Mouse (Mus musculus): Measurements from ENCODE around the gene Rnf43.

DNA sequence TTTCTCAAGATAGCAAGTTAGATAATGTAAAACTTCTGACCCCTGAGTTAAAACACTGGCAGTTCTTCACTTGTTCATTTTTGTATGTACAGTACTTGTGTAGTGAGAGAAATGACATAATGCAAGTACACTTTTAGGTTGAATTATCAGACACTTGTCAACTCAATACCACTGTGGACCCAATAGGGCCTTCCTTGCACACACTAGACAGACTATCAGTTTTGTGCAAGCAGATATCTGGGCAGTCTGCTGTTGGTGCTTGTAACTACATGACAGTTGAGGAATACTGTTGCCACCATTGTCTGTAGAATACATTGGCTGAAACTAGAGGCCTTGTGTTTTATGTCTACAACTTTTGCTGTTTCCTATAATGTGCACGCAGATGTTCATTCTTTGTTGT, 10.8 kb downstream of the Rnf43 start:
- no peak for TF ChIP-seq CTCF (IDR thresholded peaks at IDR 0.05; ENCODE audit: extremely low read depth, insufficient read depth, insufficient read length, insufficient replicate concordance)
- no peak for TF ChIP-seq POLR2A (IDR thresholded peaks at IDR 0.05; ENCODE audit: low read depth, low read length)
